In the genomic region with DNA sequence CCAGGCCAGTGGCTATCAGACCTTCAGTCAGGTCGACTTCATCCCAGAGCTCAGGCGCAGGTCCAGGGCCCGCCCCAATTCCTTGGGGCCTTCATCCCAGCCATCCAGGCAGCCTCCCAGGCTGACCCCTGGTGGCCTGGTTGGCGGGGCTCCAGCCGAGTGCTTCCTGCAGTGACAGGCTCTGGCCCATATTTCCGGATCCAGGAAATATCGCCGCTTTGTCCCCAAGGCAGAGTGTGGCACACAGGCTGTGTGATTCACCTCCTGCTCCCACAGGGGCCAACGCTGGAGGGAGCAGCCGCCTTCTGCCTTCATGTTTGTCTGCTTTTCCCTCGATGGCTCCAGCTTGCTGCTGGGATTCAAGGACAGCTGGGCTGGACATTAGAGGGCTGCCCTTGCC, we compare ENCODE assay signal across 9 mouse cellular contexts. TPM values are rescaled to one million over a fixed set of nuclear protein-coding genes. Genes with fewer than 3 reads are reported as not detected.
DNase-seq lines count a peak whose midpoint lies in the region; ATAC-seq lines count a peak whose summit lies in the region.
"Had no signal": no experiment of that assay in that cellular context is flagged by ENCODE, and none has a peak within 500 bp of the region (broad histone marks: within the 10 kb centered on the region; RNA-seq: fewer than 3 reads in every experiment).

No protein-coding gene starts in this region.

- peak; percentile 30 for ATAC-seq in kidney, embryonic 15.5 days (replicated peaks; ENCODE audit: low FRiP score)
- no peak for ATAC-seq in midbrain, embryonic 14.5 days (ENCODE audit: low FRiP score, low TSS enrichment)

- H3K36me3 ChIP-seq in kidney, embryonic 15.5 days: peaks cover 28% of the 10 kb centered on the region
- H3K36me3 ChIP-seq in midbrain, embryonic 14.5 days (ENCODE audit: control insufficient read depth, insufficient read depth, low read length): peaks cover 18% of the 10 kb centered on the region

- no peak overlapping the region for H3K4me3 ChIP-seq in kidney, embryonic 15.5 days (replicated peaks)
- no peak overlapping the region for H3K4me3 ChIP-seq in midbrain, embryonic 14.5 days (replicated peaks; ENCODE audit: low read depth, low read length)
- H3K4me3 ChIP-seq: megakaryocyte, embryonic 14.5 days had no signal

- peak; percentile 66 for DNase-seq in right cerebral cortex, postnatal 4 days
- DNase-seq in right cerebral cortex, postnatal 36 days (ENCODE audit: low spot score in 2 of 2): no peak
- peak; percentile 78 for DNase-seq in cerebellum, adult 9-10 months
- peak; percentile 91 for DNase-seq in heart, adult 8-10 months (ENCODE audit: low spot score)
- peak; percentile 94 for DNase-seq in lung, postnatal 36 days
- no peak for DNase-seq in thymus, postnatal 0 days (ENCODE audit: low spot score)
- DNase-seq in midbrain, embryonic 14.5 days: no peak

- H3K27me3 ChIP-seq in kidney, embryonic 15.5 days: no peaks in the 10 kb centered on the region
- no peaks in the 10 kb centered on the region for H3K27me3 ChIP-seq in midbrain, embryonic 14.5 days (ENCODE audit: control insufficient read depth, insufficient read depth, low read length)
- H3K27me3 ChIP-seq: megakaryocyte, embryonic 14.5 days had no signal

- H3K9me3 ChIP-seq in kidney, embryonic 15.5 days (replicated peaks): no peaks in the 10 kb centered on the region
- H3K9me3 ChIP-seq in midbrain, embryonic 14.5 days (ENCODE audit: control insufficient read depth, low read length): no peaks in the 10 kb centered on the region
- H3K9me3 ChIP-seq: megakaryocyte, embryonic 14.5 days had no signal

- peaks cover 59% of the 10 kb centered on the region for H3K4me1 ChIP-seq in kidney, embryonic 15.5 days
- no peaks in the 10 kb centered on the region for H3K4me1 ChIP-seq in midbrain, embryonic 14.5 days (ENCODE audit: control insufficient read depth, insufficient read depth, low read length)

- WGBS in kidney, embryonic 15.5 days: 11% methylated on average over 11 of the region's 11 CpGs
- WGBS in midbrain, embryonic 14.5 days: 64% methylated on average over 11 of the region's 11 CpGs

- H3K27ac ChIP-seq in kidney, embryonic 15.5 days: peak overlapping the region; percentile 90
- H3K27ac ChIP-seq in midbrain, embryonic 14.5 days (replicated peaks; ENCODE audit: low read depth, low read length): no peak overlapping the region

- 0 out of 2 replicates have a peak overlapping the region, but pooled peaks have one; percentile 12 for H3K9ac ChIP-seq in kidney, embryonic 15.5 days
- no peak overlapping the region for H3K9ac ChIP-seq in midbrain, embryonic 14.5 days (replicated peaks; ENCODE audit: low read length)

- H3K4me2 ChIP-seq in kidney, embryonic 15.5 days: no peak overlapping the region; the same call in 1 of the 2 replicates
- H3K4me2 ChIP-seq in midbrain, embryonic 14.5 days (ENCODE audit: low read length): no peak overlapping the region

RNA-seq across cellular contexts. Expression of gene Gtpbp3, which starts 8.6 kb away (rescaled TPM):
- total RNA-seq in heart, adult 8-10 months (2022): 10 to 100 TPM; 17.5 to 22.2 (median 19.0) TPM
- polyA plus RNA-seq in kidney, embryonic 15.5 days (2015; fragmentation: Nextera tagmentation; extraction: Ambion mirVana): 21.3 and 22.9 TPM in 2 replicates
- polyA plus RNA-seq in thymus, postnatal 0 days (2015; fragmentation: Nextera tagmentation; extraction: Ambion mirVana): 17.8 TPM in 2 replicates
- polyA plus RNA-seq in midbrain, embryonic 14.5 days (2014; fragmentation: Nextera tagmentation; extraction: Ambion mirVana): 4.9 and 5.2 TPM in 2 replicates

RNA-seq across cellular contexts. Expression of gene Ano8, which starts 10.7 kb away (rescaled TPM):
- 10 to 100 TPM; 14.1 to 17.3 (median 16.1) TPM for total RNA-seq in heart, adult 8-10 months (2022)
- polyA plus RNA-seq in kidney, embryonic 15.5 days (2015; fragmentation: Nextera tagmentation; extraction: Ambion mirVana): 1.4 and 2.0 TPM in 2 replicates
- 0.68 and 1.4 TPM in 2 replicates for polyA plus RNA-seq in thymus, postnatal 0 days (2015; fragmentation: Nextera tagmentation; extraction: Ambion mirVana)
- polyA plus RNA-seq in midbrain, embryonic 14.5 days (2014; fragmentation: Nextera tagmentation; extraction: Ambion mirVana): 7.7 and 9.4 TPM in 2 replicates

RNA-seq across cellular contexts. Expression of gene Plvap, which starts 15.1 kb away (rescaled TPM):
- 10 to 100 TPM; 23.8 to 29.1 (median 27.0) TPM for total RNA-seq in heart, adult 8-10 months (2022)
- 136 and 143 TPM in 2 replicates for polyA plus RNA-seq in kidney, embryonic 15.5 days (2015; fragmentation: Nextera tagmentation; extraction: Ambion mirVana)
- 27.5 and 31.6 TPM in 2 replicates for polyA plus RNA-seq in thymus, postnatal 0 days (2015; fragmentation: Nextera tagmentation; extraction: Ambion mirVana)
- 3.6 and 4.1 TPM in 2 replicates for polyA plus RNA-seq in midbrain, embryonic 14.5 days (2014; fragmentation: Nextera tagmentation; extraction: Ambion mirVana)

RNA-seq across cellular contexts. Expression of gene Dda1, which starts 27.5 kb away (rescaled TPM):
- total RNA-seq in heart, adult 8-10 months (2022): 10 to 100 TPM; 31.0 to 37.7 (median 33.8) TPM
- polyA plus RNA-seq in kidney, embryonic 15.5 days (2015; fragmentation: Nextera tagmentation; extraction: Ambion mirVana): 98.1 and 106 TPM in 2 replicates
- polyA plus RNA-seq in thymus, postnatal 0 days (2015; fragmentation: Nextera tagmentation; extraction: Ambion mirVana): 154 and 157 TPM in 2 replicates
- 213 and 233 TPM in 2 replicates for polyA plus RNA-seq in midbrain, embryonic 14.5 days (2014; fragmentation: Nextera tagmentation; extraction: Ambion mirVana)

RNA-seq across cellular contexts. Expression of gene Ccdc194, which starts 29.0 kb away (rescaled TPM):
- not detected for total RNA-seq in heart, adult 8-10 months (2022)
- 0.52 and 1.2 TPM in 2 replicates for polyA plus RNA-seq in kidney, embryonic 15.5 days (2015; fragmentation: Nextera tagmentation; extraction: Ambion mirVana)
- 0.08 and 0.15 TPM in 2 replicates for polyA plus RNA-seq in thymus, postnatal 0 days (2015; fragmentation: Nextera tagmentation; extraction: Ambion mirVana)
- not detected in 2 replicates for polyA plus RNA-seq in midbrain, embryonic 14.5 days (2014; fragmentation: Nextera tagmentation; extraction: Ambion mirVana)

Comparison
In these comparisons a context has a peak if more than half of its experiments do, and no peak if none do; other contexts are left out.
1. DNase-seq: peak in right cerebral cortex, postnatal 4 days (single experiment), cerebellum, adult 9-10 months (single experiment), heart, adult 8-10 months (single experiment) and lung, postnatal 36 days (single experiment); none in right cerebral cortex, postnatal 36 days (0 of 2), thymus, postnatal 0 days (single experiment) and midbrain, embryonic 14.5 days (single experiment).